Mouse (Mus musculus) embryonic stem cell, embryonic (primary cell): ENCODE measurements around the gene 2010003K11Rik.

Source experiments
- CTCF ChIA-PET, 4 experiments: fragments of 300-600 bp in 2 of 4; fragments of 350-600 bp in 2 of 4; sonication (Branson Sonifier 250); formaldehyde crosslinking; loops; one replicate each; lab custom pipeline; 2022; ENCODE audit warnings: inconsistent platforms in 2 of 4; lab: Charles Lee
- POLR2A ChIA-PET, 4 experiments: fragments of 300-600 bp in 2 of 4; fragments of 350-600 bp in 2 of 4; sonication (Branson Sonifier 250); formaldehyde crosslinking; loops; one replicate each; lab custom pipeline; 2022; ENCODE audit warnings: antibody characterized with exemption in 4 of 4, inconsistent platforms in 1 of 4; lab: Charles Lee

The 2010003K11Rik gene

DNA sequence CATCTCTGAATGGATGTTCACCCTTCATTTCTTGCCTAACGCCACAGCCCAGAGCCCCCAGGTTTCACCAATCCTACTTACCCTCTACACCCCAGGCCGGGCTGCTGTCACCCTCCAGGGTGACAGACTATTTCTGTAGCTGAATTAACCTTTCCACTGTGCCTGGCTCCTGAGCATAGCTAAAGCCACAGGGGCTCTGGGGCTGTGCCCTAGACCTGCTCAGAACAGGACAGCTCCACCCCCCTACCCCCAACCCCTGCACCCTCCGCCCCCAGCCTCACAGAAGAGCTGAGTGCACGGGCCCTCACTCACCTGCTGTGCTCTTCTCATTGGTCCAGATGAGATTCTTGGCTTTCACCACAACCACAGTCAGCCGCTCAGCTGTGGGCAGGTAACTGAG, 46.4 kb downstream of the 2010003K11Rik start:
- ChIA-PET CTCF (interaction anchor here (0.5 to 7.3 kb wide), 11 partner anchors 9 to 175 kb away, joined by 3 to 69 read pairs (median 5); partner anchors contain the start of gene Rhod (in 2 of the 4)), POLR2A (interaction anchor here in 2 of 4 experiments (0.6 to 6.2 kb wide), 9 partner anchors 12 to 355 kb away, joined by 3 to 42 read pairs (median 5); partner anchors contain the start of genes Rhod (in 2 of the 2), Cdk2ap2 (in 1 of the 2) and Pcx (in 1 of the 2))

DNA sequence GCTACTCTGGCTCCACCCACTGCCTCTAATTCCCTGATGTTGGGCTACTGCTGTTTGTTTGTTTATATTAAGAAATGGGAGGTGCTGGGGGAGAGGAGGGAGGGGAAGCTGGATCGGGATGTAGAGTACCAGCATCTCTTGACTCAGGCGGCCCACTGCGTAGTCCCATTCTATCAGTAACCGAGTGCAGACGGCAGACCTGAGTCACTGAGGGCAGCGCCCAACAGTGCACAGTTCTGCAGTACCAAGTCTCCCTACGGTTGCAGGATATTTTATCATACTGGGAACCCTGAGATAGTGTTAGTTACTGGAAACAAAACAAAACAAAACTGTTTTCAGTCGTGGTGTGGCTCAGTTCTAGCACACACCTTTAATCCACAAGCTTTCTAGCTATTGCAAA, 47.3 kb downstream of the 2010003K11Rik start:
- ChIA-PET POLR2A (interaction anchor here in 2 of 4 experiments (0.7 to 3.2 kb wide), 3 partner anchors 11 to 24 kb away, joined by 4 to 21 read pairs (median 5); partner anchors contain the start of gene Rhod (in 2 of the 2)), CTCF (interaction anchor here in 3 of 4 experiments (0.5 to 7.3 kb wide), 4 partner anchors 9 to 638 kb away, joined by 4 to 69 read pairs (median 23); partner anchors contain the start of gene Rhod (in 2 of the 3))

- ChIA-PET CTCF (interaction anchor here in 2 of 4 experiments (0.5 to 7.3 kb wide), 3 partner anchors 9 to 638 kb away, joined by 4 to 69 read pairs (median 39); partner anchors contain the start of gene Rhod (in 2 of the 2)), POLR2A (interaction anchor here in 1 of 4 experiments (3.2 kb wide), 1 partner anchor 11 kb away, joined by 21 read pairs; the partner anchor contains the start of gene Rhod)
These were observed 47.7 kb downstream of the 2010003K11Rik start for GRCm38 (mm10) chr19:4450666-4451065.

- ChIA-PET POLR2A (interaction anchor here in 1 of 4 experiments (3.2 kb wide), 1 partner anchor 9 kb away, joined by 21 read pairs; the partner anchor contains the start of gene Rhod), CTCF (interaction anchor here in 2 of 4 experiments (0.6 to 1.8 kb wide), 3 partner anchors 9 to 591 kb away, joined by 4 to 11 read pairs (median 6); partner anchors contain the start of gene 2010003K11Rik (in 1 of the 2))
These were observed 49.2 kb downstream of the 2010003K11Rik start for GRCm38 (mm10) chr19:4449230-4449629.

DNA sequence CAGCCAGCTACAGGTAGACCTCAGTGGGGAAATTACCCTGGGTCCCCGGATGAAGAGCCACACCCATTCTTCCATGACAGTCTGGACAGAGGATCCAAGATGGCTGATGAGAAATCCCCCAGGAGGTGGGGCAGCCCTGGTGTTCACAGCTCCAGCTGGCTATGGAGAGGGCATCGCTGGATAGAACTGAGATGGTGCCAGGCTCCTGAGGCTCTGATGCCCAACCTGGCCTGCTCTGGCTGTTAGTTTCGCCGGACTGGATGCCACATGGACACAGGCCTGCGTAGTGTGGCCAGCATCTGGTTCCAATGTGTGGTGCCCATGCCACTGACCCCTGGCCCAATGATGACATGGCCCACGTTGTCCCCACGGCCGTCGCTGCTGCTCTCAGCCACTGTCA, 50.9 kb downstream of the 2010003K11Rik start:
- POLR2A ChIA-PET, result interaction anchor here in 1 of 4 experiments (1.1 kb wide), 1 partner anchor 8 kb away, joined by 5 read pairs; the partner anchor contains the start of gene Rhod
- CTCF ChIA-PET, result interaction anchor here in 2 of 4 experiments (0.7 to 1.4 kb wide), 2 partner anchors 9 kb away, joined by 3 to 5 read pairs; no protein-coding TSS in a partner anchor
